Mouse (Mus musculus) retina, postnatal 7 days (tissue): ENCODE data around the gene Nfkb1.

Experiments used
- DNase-seq: peaks from one replicate; pipeline ENCODE4 v3.0.0-alpha.2; 2012; ENCODE audit warnings: low read depth, low spot score

The Nfkb1 gene

GRCm38 (mm10) chr3:135586471-135586880 is 104.9 kb downstream of the Nfkb1 start:
- DNase-seq = no peak

DNA sequence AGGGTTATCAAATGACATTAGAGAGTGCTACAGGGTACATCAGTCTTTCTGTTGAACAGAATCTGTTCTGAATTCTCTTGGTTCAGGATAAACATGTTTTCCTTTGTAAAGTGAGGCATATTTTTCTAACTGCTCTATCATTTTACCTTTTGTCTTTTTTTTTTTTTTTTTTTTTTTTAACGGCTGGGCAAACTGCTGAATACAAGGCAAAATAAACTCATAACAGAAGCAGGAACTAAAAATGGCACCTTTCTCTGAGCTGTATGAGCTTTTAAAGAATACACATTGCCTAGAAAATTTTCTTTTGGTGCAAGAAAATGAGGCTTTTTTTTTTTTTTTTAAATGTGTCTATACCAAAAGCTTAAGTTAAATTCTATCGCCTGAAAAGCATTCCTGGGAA is 105.3 kb downstream of the Nfkb1 start:
- no peak for DNase-seq

DNA sequence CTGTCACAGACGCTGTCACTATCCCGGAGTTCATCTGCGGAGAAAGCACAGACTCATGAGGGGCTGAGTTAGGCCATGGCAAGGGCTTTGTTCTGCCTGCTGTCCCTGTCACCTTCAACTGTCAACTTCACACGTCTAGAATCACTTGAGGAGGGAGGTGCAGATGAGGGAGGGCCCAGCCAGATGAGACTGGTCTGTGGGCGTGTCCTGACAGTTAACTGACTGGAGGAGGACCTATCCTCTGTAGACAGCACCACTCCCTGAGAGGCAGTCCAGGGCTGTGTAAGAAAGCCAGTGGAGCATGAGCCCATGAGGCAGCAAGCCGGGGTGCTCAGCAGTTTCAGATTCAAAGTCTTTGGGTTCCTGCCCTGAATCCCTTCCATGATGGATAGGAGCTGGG is 105.9 kb downstream of the Nfkb1 start:
- no peak for DNase-seq

GRCm38 (mm10) chr3:135582246-135582645 is 109.1 kb downstream of the Nfkb1 start:
- DNase-seq = no peak

GRCm38 (mm10) chr3:135581606-135582117 is 109.7 kb downstream of the Nfkb1 start:
- DNase-seq = peak; percentile 34

GRCm38 (mm10) chr3:135580439-135581275 is 110.7 kb downstream of the Nfkb1 start:
- no peak for DNase-seq

DNA sequence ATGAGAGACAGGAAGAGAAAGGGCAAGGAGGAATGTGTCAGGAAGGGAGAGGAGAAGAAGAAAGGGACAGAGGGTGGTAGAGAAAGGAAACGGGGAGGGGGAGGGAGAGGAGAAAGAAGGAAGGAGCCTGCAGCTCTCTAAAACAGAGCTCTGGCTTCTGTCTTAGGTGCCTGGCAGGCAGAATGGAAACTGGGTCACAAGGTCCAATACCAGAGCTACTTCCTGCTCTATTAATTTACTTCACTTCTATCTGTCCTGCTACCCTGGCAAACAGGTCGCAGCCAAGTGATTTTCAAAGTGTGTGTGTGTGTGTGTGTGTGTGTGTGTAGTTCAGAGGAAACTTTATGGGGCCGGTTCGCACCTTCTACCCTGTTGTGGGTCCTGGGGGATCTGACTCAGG is 112.2 kb downstream of the Nfkb1 start:
- DNase-seq = no peak

DNA sequence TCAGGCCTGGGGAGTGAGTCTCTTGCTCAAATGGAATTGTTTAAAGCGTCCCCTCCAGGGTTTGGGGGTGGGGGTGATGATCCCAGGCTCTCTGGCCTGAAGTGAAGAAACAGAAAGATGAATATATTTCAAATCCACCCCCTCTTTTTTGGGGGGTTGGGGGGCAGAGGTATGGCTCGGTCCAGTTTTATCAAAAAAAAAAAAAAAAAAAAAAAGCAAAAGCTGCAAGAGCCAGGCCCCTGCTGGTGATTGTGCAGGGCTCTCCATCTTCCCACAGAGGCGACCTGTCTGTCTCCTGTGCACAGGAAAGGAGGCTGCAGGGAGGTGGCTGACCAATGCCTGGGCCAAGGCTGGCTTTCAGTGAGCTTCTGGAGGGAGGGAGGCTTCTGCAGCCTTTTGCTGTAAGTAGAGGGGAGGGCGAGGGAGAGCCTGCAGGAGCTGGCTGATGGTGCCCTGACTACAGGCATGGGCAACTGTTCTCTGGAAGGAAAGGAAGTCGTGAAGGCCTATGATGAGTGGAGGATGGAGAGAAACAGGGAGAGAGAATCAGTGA is 112.7 kb downstream of the Nfkb1 start:
- DNase-seq = no peak

GRCm38 (mm10) chr3:135575126-135575525 is 116.2 kb downstream of the Nfkb1 start:
- DNase-seq = no peak

DNA sequence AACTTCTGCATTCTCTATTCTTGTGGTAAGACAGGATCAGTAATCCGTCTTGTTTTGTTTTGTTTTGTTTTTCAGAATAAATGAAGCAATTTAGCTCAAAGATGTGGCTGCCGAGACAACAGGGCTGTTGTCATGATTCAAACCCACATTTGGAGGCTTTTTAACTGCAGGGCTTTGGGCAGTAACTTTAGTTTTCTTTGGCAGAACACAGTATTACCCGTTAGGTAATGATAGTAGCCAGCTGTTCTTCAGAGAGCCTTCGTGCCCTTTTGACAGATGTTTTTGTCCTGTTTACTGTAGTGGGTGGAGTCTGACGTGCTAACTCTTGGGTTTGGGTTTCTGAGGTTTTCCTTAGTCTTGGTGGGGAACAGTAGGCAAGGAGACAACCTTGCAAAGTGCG is 118.3 kb downstream of the Nfkb1 start:
- DNase-seq = no peak

DNA sequence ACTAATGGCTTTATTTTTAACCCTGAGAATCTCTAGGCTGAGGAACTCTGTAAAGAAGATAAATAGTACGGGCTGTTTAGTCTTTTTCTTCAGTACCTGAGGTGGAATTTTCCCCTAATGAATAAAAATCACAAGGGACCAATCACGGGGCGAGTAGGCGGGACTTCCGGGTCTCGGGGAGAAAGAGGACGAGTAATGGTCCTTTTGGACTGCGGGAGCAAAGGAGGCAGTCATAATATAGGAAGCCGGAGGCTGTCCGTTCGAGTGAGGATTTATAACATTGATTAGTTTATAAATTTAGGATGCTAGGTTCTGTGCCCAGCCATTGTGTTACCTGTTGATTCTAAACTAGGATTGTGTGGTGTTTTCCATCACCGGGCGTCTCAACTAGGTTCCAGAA is 119.8 kb downstream of the Nfkb1 start:
- DNase-seq = no peak

DNA sequence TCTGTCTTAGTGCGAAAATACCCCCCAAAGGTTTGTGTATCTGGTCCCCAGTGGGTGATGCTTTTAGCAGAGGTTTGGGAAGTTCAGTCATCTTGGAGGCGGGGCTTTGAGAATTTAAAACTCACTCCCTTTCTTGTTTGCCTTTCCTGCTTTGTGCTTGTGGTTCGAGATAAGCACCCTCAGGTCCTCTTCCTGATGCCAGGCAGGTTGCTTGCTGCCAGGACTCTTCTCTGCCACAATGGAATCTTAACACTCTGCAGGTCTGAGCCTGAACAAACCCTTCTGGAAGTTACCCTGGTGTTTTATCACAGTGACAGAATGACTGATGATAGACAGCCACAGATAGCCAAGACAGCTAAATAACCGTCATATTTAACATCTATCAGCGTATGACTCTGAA is 122.7 kb downstream of the Nfkb1 start:
- DNase-seq = no peak

- no peak for DNase-seq
These were observed 123.5 kb downstream of the Nfkb1 start for GRCm38 (mm10) chr3:135567888-135568287.

GRCm38 (mm10) chr3:135565306-135565705 is 126.0 kb downstream of the Nfkb1 start:
- no peak for DNase-seq

DNA sequence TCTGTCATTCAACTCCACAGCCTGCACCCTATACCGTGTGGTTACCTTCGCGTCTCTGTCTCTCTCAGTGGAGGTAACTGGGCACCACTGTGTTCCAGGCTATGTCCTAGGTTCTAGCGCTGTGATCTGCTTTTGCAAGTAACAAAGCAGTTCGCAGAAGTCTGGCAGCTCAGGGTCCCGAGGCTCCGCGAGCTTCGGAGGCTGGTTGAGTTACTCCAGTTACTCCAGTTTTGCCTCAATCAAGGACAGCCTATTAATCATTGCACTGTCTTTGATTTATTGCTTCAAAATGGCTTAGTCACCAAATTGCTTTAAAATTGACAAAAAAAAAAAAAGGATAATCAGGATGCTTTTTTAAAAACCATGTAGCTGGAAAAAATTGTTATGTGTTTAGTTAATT is 126.6 kb downstream of the Nfkb1 start:
- no peak for DNase-seq

GRCm38 (mm10) chr3:135563163-135563689 is 128.1 kb downstream of the Nfkb1 start:
- DNase-seq = no peak

DNA sequence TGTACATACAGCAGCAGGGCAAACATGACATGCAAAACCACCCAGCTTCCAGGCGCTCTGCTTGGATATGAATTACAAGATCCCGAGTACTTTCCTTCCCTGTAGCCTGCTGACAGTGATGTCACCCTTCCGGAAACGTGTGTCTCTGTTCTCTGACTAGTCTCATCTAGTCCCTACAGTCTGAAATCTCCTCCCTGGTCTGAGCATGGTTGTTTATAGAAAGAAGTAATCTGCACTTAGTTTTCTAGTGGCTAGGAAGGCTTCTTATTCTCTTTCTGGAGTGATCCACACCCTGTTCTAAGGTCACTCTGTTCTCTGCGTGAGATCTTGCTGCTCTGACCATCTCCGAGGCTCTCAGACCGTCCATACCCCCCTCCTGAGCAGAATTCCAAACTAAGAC is 129.3 kb downstream of the Nfkb1 start:
- DNase-seq = no peak

DNA sequence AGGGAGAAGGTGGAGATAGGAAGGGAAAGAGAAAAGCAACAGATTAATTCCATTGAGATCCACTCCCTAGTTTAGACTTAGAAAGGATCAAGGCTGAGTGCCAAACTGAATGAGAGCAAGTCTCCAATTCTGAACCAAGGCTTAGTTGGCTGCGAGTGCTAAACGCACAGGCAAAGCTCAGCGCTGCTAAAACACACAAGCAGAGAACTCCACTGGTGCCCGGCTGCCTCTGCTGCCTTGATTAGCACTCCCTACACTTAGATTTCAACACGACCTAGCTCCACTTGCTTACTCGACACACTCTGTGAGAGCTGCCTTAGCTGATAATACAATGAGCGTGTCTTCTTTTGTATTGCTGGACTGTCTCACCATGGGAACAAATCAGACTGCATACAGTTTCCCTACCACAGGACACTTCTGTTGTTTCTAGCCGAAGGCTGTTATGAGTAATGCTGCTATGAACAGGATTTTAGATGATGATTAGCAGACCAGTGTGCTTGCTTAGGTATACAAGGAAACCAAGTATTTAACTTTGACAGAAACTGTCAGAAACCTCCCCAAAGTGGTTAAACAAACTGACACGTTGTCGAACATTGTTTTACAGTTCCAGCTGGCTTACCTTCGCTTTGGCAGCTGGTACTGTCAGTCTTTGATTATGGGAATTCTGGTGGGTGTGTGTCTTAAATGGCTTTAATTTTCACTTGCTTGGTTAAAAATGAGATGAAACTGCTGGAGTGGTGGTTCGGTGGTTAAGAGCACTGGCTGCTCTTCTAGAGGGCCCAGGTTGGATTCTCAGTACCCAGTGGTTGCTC is 134.3 kb downstream of the Nfkb1 start:
- DNase-seq = no peak

DNA sequence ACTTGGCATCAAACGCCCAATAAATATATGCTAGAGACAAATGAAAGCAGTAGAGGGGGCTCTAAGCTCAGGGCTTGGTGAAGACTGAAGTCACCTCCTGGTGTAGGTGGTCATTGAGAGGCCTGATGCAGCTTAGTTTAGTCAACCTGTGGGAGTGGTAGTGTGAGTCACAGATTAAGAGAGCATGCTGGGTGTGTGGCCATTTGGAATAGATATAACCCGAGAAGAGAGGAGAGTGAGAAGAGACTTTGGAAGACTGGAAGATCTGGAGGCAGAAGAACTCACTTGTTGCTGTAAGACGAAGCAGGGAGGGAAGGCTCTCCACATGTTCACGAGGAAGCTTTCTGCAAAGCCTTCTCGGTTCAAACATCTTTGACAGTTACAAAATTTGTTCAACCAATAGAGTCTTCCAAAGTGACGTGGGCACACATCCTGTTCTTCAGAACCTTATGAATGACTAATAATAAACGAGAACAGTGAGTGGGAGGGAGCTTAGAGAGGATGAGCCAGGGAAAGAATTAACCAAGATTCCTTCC is 135.2 kb downstream of the Nfkb1 start:
- DNase-seq = no peak

DNA sequence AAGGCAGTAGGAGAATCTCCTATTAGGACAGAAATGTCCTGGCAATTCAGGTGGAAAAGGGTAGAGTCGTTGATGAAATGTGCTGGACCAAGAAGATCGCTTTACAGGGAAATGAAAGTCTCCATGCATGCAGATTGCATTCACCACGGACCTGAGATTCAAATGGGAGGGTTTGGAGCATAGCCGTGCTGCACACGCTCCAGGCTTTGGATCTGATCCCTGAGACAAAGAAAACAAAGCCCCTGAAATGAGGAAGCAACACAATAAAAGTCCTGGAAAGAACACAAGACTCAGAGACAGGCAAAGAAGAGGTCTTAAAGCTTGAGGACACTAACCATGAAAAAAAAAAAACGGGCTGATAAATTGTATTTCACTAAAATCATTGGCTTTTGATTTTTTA is 136.2 kb downstream of the Nfkb1 start:
- DNase-seq = no peak

- DNase-seq = no peak
These were observed 138.5 kb downstream of the Nfkb1 start for GRCm38 (mm10) chr3:135552874-135553273.

DNA sequence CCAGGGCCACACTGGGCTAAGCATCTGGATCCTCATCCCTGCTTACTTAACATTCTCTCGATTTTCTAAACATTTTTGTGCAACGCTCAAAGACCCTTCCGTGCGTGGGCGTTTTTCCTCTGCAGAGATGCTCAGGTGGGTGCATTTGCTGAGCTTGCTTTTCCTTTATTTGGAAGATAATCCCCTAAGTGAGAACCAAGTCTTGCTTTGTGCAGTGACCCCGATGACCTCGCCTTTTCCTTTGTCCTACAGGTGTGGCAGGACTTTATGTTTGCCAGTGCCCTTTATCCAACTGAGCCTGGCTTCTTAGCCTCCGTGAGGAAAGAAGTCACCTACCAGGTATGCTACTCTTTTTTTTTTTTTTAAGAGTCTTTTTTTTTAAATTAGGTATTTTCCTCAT is 144.0 kb downstream of the Nfkb1 start:
- no peak for DNase-seq
